Mouse (Mus musculus) embryo, embryonic 11.5 days (tissue): Measurements from ENCODE around the gene Rab42.
"Not testable (repeated sequence)": the region's sequence is repeated elsewhere in the genome, so short reads cannot be mapped to it uniquely, and the experiment has no call there.

Experiments
- DNase-seq: peaks from one replicate; pipeline ENCODE4 v3.0.0-alpha.2; 2012; ENCODE audit warnings: low read depth, low spot score

Gene Rab42

GRCm38 (mm10) chr4:132311801-132312200 lies 8.6 kb upstream of the Rab42 start:
- DNase-seq: no peak

DNA sequence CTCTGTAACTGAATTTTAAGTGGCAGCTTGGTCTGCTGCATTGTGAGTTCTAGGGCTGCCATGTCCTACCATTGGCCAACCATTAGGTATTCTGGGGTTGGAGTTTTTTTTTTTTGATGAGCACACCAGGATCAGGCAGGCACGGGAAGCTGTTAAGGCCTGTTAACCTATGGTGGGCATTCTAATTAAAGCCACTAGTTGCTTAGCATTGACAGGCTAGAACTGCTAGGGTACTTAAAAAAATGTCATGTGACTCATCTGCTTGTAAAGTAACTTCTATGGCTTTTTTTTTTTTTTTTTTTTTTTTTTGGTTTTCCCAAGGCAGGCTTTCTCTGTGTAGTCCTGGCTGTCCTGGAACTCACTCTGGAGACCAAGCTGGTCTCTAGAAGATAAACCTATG lies 8.0 kb upstream of the Rab42 start:
- no peak for DNase-seq

DNA sequence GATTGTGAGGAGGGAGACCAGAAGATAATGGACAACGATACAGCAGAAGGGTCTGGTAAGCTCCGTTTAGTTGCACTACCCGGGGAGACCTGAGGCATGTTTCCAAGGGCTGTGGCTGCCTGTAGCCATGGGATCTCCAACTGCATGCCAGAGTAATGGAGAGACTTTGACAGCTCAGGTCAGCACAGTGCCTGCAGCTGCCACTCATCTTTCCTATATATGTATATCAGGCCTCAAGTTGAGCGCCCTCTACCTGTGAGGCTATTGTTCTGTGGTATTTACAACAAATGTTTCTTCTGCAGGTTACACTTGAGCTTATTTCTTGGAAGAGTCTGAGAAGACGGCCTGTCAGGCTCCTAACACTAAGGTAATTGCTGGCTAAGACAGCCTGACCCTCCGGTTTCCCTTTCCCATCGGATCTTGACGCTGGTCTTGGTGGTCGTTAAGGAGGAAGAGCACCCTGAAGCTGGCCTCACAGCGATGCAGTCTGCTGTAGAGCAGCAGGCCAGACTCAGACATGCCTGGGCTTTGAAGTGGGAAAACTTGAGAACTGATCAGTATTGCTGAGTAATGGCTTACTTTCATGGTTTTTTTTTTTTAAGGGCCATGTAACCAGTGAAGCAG lies 6.8 kb upstream of the Rab42 start:
- no peak for DNase-seq

GRCm38 (mm10) chr4:132309140-132309848 lies 6.1 kb upstream of the Rab42 start:
- DNase-seq: no peak

GRCm38 (mm10) chr4:132308437-132309139 lies 5.4 kb upstream of the Rab42 start:
- DNase-seq: peak; percentile 84

- DNase-seq: no peak
Measured at GRCm38 (mm10) chr4:132306004-132306403, 2.8 kb upstream of the Rab42 start.

GRCm38 (mm10) chr4:132305276-132305675 lies 2.1 kb upstream of the Rab42 start:
- no peak for DNase-seq

GRCm38 (mm10) chr4:132303484-132303883 lies 299 bp upstream of the Rab42 start:
- not testable (repeated sequence) for DNase-seq

DNA sequence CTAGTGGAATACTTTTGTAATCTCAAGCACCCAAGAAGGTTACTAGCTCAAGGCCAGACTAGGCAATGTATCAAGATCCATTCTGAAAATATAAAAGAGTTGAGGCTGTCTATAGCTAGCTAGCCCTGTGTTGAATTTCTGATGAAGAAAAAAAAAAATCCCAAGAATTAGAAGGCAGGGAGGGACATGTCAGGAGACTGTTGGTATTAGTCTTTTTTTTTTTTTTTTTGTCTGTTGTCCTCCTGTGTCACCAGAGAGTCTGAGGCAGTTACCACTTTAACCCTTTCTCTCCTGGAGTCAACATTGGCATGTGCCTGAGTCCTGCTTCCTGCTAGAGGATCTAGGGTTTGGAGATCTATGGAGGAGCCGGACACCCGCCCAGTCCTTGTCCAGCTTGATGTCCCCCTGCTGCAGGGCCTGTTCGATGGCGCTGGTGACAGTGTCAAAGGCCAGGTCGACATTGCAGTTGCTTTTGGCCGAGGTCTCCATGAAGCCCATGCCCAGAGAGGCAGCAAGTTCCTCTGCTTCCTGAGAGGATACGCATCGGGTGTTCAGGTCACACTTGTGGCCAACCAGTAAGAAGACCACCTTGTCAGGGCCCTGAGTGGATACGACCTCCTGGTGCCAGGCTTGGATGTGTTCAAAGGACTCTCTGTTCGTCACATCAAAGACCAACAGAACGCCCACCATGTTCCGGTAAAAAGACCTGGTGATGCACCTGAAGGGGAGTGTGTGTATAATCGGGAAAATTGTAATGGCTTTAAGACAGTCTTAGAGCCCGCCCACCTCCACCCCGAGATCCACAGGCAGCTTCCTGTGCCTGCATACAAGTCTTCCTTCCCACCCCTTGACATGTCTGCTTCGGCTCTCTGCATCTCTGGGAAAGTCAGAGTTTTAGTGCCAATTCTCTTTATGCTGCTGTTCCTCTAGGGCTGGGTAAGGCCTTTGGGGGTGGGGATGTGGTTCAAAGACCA lies 933 bp downstream of the Rab42 start:
- no peak for DNase-seq

DNA sequence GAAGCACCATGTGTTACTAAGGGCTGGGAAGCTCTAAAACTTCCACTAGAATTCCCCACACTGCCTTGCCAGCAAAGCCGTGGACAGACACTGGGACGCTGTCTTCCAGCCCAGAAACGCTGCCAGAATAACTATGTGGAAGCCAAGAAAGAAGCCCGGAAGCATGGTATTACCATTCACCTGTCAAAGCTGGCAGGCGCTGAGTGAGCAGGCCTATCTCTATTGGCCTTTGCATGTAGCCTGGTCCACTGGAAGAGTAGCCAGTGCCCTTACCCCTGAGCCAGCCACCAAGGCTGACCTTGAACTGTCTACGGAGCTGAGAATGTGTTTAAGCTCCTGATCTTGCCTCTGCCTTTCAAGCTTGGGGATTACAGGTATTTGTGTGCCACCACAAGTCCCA lies 1.7 kb downstream of the Rab42 start:
- no peak for DNase-seq

DNA sequence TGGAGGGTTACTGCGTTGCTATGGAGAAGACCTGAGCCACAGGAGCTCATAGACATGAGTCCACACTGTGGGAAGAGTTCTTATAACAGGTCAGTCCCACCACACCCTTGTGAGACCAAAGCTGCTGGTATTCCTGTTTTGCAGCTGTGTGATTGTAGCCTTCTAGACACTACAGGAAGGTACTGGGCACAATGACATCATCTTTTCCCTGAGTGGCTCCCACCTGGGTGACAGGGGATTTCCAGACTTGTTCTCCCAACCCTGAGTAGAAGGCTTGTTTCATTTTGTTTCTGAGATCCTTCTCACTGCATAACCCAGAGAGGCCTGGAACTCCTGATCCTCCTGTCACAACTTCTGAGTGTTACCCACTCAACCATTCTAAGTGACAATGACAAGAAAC lies 3.3 kb downstream of the Rab42 start:
- DNase-seq: no peak

- no peak for DNase-seq
Measured at GRCm38 (mm10) chr4:132295696-132296390, 7.3 kb downstream of the Rab42 start.

GRCm38 (mm10) chr4:132293682-132294240 lies 9.4 kb downstream of the Rab42 start:
- DNase-seq: no peak

DNA sequence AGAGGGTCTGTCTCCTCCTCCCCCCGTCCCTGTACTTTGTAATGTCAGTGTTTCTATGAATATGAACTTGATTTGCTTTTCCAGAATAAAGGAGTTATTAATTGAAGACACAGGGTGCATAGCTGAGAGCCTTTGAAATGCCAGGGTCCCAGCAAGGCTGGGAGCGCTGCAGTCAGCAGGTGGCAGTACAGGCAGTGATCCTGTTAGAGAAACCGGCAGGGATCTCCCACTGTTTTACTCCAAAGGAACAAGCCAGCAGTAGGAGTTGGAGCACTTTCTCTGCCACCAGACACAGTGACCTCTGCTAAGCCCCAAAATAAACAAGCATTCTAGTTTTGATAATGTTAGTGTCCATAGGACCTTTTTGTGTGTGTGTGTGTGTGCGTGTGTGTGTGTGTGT lies 10.2 kb downstream of the Rab42 start:
- DNase-seq: no peak

- no peak for DNase-seq
Measured at GRCm38 (mm10) chr4:132291624-132292335, 11.4 kb downstream of the Rab42 start.

DNA sequence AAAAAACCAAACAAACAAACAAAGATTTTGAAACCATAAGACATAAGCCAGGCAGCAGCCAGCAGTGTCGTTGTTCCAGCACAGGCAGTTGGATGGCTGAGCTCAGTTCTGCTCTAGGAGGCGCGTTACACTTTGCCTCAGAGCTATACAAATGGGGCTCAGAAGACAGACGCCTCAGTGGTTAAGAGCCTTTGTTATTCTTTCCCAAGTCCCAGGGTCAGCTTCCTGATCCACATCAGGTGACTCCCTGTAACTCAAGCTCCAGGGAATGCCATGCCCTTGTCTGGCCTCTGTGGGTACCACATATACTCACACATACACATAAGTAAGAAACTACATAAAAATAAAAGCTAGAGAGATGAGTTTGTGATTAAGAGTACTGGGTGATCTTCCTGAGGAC lies 12.1 kb downstream of the Rab42 start:
- DNase-seq: no peak

GRCm38 (mm10) chr4:132288840-132289239 lies 14.3 kb downstream of the Rab42 start:
- DNase-seq: not testable (repeated sequence)

DNA sequence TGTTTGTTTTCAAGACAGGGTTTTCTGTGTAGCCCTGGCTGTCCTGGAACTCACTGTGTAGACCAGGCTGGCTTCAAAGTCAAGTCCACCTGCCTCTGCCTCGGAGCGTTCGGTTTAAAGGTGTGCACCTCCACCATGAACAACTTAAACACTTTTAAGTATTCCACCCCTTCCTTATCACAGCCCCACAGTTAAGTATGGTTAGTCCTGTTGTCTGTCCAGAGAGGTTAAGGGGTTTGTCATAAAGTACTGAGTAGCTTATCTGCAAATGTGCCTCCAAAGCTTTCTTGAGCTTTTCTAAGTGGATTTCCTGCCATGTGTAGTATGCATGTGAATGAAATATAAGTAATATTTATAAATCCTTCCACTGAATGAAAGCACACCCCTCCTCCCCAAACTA lies 27.2 kb downstream of the Rab42 start:
- no peak for DNase-seq

GRCm38 (mm10) chr4:132274156-132274862 lies 28.9 kb downstream of the Rab42 start, which contains the start of gene Taf12:
Gene Taf12 (plus strand): TSS chr4:132274375.
- DNase-seq: peak; percentile 91
